Mouse (Mus musculus) kidney, adult 9 months (tissue): ENCODE results near the gene Gm28079.
"Not testable (repeated sequence)": the region's sequence is repeated elsewhere in the genome, so short reads cannot be mapped to it uniquely, and the experiment has no call there.

Source experiments
- DNase-seq: peaks from one replicate; pipeline ENCODE4 v3.0.0; 2022

Gene Gm28079

DNA sequence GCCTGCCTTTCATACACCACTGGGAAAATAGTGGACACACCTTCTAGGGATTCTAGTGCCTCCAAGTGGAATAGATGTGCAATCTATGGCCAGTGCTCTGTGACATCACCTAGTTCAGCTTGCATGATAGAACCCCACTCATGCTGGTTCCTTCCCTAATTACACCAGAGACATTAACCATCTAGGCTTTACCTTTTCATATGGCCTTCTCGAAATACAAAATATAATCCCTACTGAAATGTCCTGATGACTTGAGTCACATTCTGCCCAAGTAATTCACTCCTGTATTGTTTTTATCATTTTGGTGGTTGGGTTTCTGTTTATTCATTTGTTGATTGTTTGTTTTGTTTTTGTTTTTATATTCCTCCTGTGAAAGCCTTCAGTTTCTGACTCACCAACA lies at the start of gene Gm28079:
Gene Gm28079 (minus strand): TSS at position 101 of the 400 bp plus-strand sequence.
- DNase-seq: not testable (repeated sequence)
